Mouse (Mus musculus) adipocyte (in vitro differentiated cells): ENCODE data around the gene Ndufs2.

Experiments
- DNase-seq: peaks from one replicate; pipeline ENCODE4 v3.0.0-alpha.2; 2016; ENCODE audit warnings: low spot score

The Ndufs2 gene

DNA sequence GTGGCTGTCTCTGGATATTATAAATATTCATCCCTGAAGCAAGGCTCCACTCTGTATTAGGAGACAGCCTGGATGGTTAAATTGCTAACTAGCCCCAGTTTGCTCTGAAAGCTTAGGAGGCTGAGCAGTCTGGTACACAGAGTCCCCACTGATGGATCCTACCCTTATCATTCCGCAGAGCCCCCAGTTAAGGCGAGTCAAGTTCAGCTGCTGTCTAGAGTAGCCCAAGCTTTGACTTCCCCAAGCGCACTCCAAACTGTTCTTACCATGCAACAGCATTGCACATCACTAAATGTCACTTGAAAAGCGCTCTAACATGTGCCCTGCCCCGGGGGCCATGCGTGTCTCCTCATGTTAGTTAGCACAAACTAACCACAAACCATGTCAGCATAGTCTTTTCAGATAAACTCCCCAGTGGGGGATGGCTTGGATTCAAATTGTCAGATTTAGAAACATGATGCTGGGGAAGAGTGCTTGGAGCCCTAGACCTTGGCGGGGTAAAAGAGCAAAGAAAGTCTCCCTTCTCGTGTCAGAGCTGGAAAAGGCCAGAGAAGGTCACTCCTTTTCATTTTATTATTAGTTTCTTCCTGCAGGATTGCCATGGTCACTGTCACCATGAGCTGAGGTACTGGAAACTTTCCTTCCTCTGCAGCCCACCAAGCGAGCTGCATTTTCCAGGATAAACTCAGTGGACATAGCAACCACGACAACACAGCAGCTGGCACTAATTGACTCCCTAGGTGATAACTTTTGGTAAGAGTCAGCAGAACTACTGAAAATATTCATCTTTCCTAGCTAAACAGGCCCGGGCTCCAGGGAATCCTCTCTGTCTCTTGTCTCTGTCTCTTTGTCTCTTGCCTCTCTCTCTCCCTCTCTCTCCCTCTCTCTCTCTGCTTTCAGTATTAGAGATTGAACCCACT lies 57.0 kb downstream of the Ndufs2 start:
- DNase-seq = no peak

- no peak for DNase-seq
Observed at GRCm38 (mm10) chr1:171193093-171193840, 57.9 kb downstream of the Ndufs2 start.

- DNase-seq = no peak
Observed at GRCm38 (mm10) chr1:171192283-171192682, 58.9 kb downstream of the Ndufs2 start.

DNA sequence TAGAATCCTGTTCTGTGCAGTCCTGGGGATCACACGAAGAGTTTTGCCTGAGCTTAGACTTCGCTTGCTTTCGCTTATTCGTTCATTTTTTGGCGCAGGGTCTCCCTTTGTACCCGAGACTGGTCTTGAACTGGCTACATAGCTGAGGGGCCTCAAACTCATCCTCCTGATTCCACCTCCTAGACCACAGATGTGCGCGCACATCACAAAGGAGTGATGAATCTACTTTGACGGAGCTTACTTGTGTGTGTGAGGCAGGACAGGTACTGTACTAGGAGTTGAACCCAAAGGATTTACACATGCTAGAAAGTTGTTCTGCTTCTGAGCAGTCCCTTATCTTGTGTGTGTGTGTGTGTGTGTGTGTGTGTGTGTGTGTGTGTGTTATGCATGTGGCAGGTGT lies 60.4 kb downstream of the Ndufs2 start:
- no peak for DNase-seq

- DNase-seq = no peak
Observed at GRCm38 (mm10) chr1:171189476-171190114, 61.6 kb downstream of the Ndufs2 start.

DNA sequence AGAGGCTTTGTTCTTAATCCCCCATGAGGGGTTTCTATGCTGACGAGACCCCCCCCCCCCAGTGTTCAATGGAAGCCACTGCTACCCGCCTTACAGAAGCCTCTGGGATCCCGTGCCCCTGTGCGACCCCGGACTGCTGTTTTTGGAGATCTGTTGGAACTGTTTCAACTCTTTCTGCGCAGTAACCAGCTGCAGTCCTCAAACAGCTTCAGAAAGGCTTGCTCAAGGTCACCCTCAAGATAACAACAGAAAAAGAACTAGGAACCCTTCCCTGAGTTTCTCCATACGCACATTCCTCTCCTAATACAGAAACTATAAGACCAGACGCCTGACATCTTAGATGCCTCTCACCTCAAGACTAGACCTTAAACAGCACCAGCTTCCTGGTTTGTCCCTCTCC lies 62.1 kb downstream of the Ndufs2 start:
- DNase-seq = no peak

- DNase-seq = no peak
Observed at GRCm38 (mm10) chr1:171187851-171188700, 63.1 kb downstream of the Ndufs2 start.

DNA sequence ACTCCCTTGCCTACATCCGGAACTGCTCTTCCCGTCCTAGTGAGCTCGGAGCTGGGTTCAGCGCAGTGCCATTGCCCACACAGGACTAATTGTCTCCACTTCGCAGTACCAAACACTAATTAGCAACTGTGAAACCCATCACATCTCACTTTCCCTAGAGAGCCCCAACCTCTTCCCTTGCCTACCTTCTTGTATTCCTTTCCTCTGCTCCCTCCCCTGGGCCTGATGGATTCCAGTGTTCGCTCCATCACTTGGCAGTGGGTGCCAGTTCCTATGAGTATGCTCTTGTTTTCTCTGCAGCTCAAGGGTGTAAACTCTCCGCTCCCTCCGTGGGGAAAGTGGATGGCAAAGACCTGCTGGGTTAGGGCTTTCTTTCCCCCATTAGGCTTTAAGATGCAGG lies 65.5 kb downstream of the Ndufs2 start:
- DNase-seq = no peak
